Mouse (Mus musculus) kidney, adult 8-10 months (tissue): ENCODE results near the gene Mgat1.
"Not testable (repeated sequence)": the region's sequence is repeated elsewhere in the genome, so short reads cannot be mapped to it uniquely, and the experiment has no call there.

ENCODE experiments used
- DNase-seq, 2 experiments: peaks; one replicate each; pipeline ENCODE4 v3.0.0; 2022

Mgat1 gene

DNA sequence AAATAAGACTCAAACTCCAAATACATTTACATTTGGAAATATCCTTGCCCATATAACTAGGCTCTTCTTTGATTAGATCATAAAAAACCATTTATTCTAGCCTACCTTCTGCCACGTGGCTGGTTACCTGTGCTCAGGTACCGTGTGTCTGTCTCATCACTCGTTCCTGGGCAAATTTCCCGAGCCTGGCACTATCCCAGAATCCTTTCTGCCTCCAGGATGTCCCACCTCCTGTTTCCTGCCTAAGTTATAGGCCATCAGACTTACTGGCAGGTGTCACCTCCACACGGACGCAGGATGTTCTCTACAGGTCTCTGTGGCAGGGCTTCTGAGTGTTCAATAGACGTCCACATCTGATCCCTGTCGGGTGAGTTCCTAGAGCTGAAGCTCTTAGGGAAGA is 21.1 kb downstream of the Mgat1 start:
- DNase-seq = no peak

DNA sequence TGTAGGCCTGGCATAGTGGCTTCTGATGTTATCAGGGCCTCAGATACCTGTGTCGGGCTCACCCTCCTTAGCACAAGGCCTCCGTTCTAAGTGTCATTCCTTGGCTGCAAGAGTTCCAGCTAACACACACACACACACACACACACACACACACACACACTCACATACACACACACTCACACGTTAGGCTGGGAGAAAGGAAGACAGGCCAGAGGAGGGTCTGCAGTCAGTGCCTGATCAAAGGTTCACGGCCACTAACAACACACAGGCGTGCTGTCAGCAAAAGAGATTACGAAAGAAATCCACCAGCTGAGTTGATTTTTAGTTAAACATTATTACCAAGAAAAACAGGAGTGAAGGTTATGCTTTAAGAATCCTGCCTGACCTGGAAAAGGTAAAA is 22.7 kb downstream of the Mgat1 start:
- DNase-seq = peak in 1 of 2 experiments; percentile 81

DNA sequence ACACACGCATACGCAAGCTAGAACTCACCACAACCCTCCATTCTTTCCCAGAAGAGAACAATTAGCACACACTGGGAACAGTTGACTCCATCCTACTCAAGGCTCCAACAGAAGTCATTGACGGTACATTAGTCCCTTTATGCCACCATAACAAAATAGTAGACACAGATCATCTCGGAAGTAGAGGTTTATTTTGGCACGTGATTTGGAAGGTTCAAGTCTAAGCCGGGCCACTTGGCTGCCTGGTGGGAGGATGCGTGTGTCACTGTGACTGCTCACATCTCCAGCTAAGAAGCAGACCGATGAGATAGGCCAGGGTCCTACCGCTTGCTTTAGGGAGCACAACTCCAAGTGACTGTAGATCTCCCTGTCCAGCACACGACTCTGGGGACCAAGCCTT is 23.3 kb downstream of the Mgat1 start:
- DNase-seq = no peak

DNA sequence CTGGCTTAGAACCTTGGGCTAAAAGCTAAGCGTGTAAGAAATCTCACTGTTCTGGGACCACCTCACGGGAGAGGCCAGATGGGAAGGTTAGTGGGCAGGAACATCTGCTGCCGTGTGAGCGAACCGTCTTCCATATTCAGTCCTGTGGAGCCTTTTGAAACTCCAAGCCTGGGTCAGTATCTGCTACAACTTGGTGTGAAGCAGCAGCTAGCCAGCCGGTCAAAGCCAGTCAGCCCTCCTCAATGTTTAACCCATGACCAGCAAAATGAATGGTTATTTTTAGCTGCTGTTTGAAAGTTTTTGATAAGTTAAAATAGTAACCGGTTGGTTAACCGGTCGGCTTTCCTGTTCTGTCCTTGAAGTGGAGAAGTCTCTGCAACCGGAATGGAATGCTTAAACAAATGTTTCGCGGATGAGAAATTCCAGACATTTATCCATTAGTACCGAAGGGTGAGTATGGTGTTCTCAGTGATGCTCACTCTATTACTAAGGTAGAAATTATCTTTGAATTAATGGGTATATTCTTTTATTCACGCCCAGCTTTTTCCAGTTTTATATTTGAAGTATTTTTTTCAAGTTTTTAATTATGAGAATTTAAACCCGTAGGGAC is 24.1 kb downstream of the Mgat1 start:
- peak in 1 of 2 experiments; percentile 80 for DNase-seq

DNA sequence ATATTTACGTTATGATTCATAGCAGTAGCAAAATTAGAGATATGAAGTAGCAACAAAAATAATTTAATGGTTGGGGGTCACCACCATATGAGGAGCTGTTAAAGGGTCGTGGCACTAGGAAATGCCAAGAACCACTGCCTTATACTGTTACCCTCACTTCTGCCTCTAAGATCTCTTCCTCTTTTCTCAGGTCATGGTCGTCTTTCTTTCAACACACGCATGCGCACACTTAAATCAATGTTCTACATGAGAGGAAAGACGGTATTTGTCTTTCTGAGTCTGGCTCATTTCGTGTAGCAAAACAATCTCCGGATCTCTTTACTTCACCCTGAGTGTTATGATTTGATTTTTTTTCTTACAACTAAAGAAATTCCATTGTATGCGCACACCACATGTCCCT is 25.8 kb downstream of the Mgat1 start:
- no peak for DNase-seq

DNA sequence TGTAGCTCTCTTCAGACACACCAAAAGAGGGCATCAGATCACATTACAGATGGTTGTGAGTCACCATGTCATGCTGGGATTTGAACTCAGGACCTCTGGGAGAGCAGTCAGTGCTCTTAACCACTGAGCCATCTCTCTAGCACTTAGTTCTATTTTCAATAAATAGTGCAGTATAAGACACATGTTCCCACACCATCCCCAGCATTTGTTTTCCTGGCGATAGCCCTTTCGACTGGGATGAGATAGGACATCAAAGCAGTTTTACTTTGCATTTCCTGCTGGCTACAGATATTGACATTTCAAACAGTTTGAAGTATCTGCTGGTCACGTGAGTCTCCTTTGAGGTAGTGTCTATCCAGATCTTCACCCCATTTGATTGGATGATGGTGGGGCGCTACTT is 26.4 kb downstream of the Mgat1 start:
- DNase-seq = no peak

DNA sequence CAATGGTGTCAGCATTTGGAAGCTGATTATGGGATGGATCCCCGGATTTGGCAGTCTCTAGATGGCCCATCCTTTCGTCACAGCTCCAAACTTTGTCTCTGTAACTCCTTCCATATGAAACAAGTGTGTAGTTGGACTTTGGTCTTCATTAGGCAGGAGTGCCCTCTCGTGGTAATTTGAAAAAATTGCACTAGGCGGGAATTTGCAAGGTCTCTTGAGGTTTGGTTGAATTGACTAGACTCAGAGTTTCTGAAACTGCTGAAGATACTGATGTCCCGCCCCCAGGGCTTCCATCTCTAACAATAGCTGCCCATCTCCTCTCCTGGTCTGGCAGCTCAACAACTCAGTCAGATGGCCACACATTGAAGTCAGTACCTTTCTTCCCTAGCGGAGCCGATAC is 27.3 kb downstream of the Mgat1 start:
- peak in 1 of 2 experiments; percentile 56 for DNase-seq

DNA sequence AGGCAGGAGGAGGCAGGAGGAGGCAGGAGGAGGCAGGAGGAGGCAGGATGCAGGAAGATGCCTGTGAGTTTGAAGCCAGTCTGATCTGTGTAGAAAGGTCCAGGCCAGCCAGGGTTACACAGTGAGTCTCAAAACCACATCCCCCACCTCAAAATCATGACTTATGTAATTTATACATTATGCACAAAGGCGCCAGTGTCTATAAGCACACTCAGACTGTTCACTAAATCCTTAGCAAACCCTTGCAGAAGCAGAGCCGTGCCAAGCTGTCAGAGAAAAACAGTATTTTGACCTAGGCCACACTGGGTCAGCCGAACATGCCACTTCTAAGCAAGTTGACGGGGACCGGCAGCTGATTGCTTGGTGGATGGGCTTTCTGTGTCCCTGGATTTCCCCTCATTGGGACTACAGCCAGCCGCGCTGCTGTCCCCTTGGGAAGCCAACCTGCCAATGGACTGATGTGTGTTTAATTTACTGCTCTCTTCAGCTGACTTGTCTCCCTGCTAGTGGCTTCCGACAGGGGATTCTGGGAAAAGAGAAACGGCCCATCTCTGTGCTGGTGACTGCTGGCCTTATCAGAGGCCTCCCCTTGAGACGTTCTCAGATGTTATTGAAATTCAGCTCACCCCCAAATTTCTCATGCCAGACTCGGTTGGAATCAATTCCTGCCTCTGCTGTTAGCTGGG is 30.0 kb downstream of the Mgat1 start:
- no peak for DNase-seq

DNA sequence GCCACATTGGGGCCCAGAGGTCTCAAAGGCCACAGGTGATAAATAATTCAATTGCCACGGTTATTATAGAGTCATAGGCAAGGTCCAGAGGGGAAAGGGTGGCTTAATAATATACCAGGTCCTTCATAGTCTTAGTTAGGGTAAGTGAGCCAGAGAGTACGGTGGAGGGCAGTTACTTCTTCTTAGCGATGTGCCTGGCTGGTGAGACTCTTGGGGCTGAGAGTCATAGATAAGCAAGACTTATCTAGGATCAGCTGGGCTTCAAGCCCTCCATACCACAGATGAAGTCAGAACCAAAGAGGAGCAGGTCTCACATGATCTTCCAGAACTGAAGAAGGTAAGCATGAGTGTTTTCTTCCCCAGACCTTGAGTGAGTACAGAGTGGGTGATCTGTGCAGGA is 34.2 kb downstream of the Mgat1 start, which contains the start of gene Olfr1393:
Olfr1393 (plus strand) TSS at position 83 of the 400 bp plus-strand sequence.
- DNase-seq = no peak

DNA sequence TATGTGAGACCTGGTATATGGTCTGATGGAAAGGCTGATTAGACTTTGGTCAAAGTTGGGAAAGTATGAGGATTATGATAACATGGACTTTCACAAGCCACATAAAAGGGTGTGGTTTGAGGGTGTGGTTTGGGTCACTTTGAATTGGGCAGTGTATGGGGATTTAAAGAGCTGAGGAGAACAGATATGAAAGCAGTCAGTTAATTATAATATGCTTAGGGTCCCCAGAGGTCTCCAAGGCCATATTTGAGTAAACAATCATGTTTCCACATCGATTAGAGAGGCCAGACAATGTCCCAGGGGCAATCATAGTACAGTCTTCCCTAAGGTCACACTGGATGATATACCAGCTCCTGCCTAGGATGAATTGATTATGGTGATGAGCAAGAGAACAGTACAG is 41.0 kb downstream of the Mgat1 start, which contains the start of gene Olfr1392:
Olfr1392 (plus strand) TSS at position 301 of the 400 bp plus-strand sequence.
- DNase-seq = not testable (repeated sequence)

DNA sequence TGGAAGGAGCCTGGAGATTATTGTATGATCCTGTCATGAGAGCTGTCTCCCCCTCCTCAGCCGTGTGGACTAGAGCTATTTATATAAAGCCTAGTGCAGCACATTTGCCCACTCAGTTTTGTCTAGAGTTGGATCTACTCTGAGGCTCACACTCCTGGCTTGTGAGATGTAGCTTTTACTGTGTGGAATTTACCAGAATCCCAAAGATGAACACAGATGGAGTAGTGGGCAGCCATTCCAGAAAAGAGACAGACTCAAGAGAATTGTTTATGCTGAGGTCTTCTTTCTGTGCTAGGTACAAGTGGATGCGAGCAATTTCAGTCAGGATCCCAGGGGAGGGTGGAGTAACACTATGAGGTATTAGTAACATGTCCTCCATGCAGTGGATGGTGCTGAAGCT is 43.3 kb downstream of the Mgat1 start:
- DNase-seq = no peak

DNA sequence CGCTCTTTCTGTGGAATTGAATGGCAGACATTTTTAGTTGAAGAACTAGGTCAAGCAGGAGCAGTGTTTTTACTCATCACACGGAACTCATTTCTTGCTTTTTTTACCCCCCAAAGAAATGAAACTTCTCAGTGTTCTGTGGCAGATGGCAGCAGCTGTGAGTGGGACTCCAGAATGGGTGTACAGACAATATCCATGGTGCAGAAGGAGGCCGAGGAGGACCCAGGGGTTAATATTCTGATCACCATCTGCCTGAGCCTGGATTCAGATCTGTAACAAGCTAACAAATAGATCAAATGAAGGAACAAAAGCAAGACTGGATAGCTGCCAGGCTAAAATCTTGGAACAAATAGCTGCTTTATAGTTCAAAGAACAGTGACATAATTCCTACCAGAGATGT is 48.8 kb downstream of the Mgat1 start:
- no peak for DNase-seq

DNA sequence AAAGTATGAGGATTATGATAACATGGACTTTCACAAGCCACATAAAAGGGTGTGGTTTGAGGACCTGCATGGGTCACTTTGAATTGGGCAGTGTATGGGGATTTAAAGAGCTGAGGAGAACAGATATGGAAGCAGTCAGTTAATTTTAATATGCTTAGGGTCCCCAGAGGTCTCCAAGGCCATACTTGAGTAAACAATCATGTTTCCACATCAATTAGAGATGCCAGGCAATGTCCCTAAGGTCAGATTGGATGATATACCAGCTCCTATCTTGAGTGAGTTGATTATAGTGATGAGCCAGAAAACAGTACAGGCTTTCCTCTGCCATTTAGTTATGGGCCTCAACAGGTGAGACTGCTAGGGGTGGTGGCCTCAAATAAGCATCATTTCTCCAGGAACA is 60.5 kb downstream of the Mgat1 start, which contains the start of gene Olfr10:
Olfr10 (plus strand) TSS at position 301 of the 400 bp plus-strand sequence.
- no peak for DNase-seq

DNA sequence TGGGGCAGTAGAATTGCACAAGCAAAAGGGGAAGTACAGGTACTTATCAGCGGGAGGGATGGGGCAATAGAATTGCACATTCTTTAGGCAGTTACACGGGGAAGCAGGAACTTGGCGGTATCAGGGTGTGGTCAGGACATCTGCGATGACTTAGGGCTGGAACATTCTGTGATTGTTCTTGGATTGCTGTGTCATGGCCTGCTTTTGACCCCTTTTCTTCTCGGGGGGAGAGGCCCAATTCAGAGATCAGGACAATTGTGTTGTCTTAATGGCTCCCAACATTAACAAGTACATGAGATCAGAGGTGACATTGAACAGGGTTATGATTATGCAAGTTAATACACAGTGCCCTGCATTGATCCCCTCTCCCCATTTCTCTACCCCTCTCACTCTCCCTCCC is 64.6 kb downstream of the Mgat1 start:
- not testable (repeated sequence) for DNase-seq
